Mouse (Mus musculus): ENCODE measurements around the gene Snx32. TPM values are rescaled to one million over a fixed set of nuclear protein-coding genes. Genes with fewer than 3 reads are reported as not detected.

Gene Snx32
- polyA plus RNA-seq, 1 experiment from 2014 or later: 10.1 TPM

- no peak for ATAC-seq (ENCODE audit: insufficient number of reproducible peaks, insufficient read depth, low FRiP score, low TSS enrichment, low read depth)
- Histone ChIP-seq H3K36me3 (peaks cover 67% of the 10 kb centered on the region), H3K27ac (no peak overlapping the region), H3K4me1 (replicated peaks) (peaks cover 25% of the 10 kb centered on the region), H3K4me2 (no peak overlapping the region), H3K27me3 (no peaks in the 10 kb centered on the region), H3K9me3 (0 out of 2 replicates have a peak, but pooled peaks cover 3% of the 10 kb centered on the region), H3K4me3 (replicated peaks) (no peak overlapping the region), H3K9ac (replicated peaks) (no peak overlapping the region)
- 93% methylated on average over 18 of the region's 18 CpGs for WGBS
Measured at GRCm38 (mm10) chr19:5477668-5478300, 32.6 kb downstream of the Snx32 start.

- H3K4me1 ChIP-seq (replicated peaks): peaks cover 25% of the 10 kb centered on the region
- H3K9me3 ChIP-seq: 0 out of 2 replicates have a peak, but pooled peaks cover 3% of the 10 kb centered on the region
- peaks cover 61% of the 10 kb centered on the region for H3K36me3 ChIP-seq
- ATAC-seq (ENCODE audit: insufficient number of reproducible peaks, insufficient read depth, low FRiP score, low TSS enrichment, low read depth): no peak
- H3K27ac ChIP-seq: no peak overlapping the region
- H3K4me2 ChIP-seq: no peak overlapping the region
- WGBS: 85% methylated on average over 10 of the region's 10 CpGs
- no peak overlapping the region for H3K4me3 ChIP-seq (replicated peaks)
- no peak overlapping the region for H3K9ac ChIP-seq (replicated peaks)
- no peaks in the 10 kb centered on the region for H3K27me3 ChIP-seq
Measured at GRCm38 (mm10) chr19:5477004-5477667, 33.2 kb downstream of the Snx32 start.

- Histone ChIP-seq H3K9ac (replicated peaks) (peak overlapping the region; percentile 93), H3K27me3 (no peaks in the 10 kb centered on the region), H3K4me1 (replicated peaks) (peaks cover 25% of the 10 kb centered on the region), H3K4me3 (replicated peaks) (peak overlapping the region; percentile 76), H3K4me2 (peak overlapping the region; percentile 79), H3K9me3 (0 out of 2 replicates have a peak, but pooled peaks cover 3% of the 10 kb centered on the region), H3K27ac (peak overlapping the region; percentile 94), H3K36me3 (peaks cover 41% of the 10 kb centered on the region)
- 15% methylated on average over 13 of the region's 13 CpGs for WGBS
- peak; percentile 18 for ATAC-seq (ENCODE audit: insufficient number of reproducible peaks, insufficient read depth, low FRiP score, low TSS enrichment, low read depth)
Measured at GRCm38 (mm10) chr19:5475069-5475714, 35.1 kb downstream of the Snx32 start.

- peak overlapping the region; percentile 79 for H3K4me2 ChIP-seq
- H3K9ac ChIP-seq (replicated peaks): peak overlapping the region; percentile 93
- H3K27ac ChIP-seq: peak overlapping the region; percentile 94
- ATAC-seq (ENCODE audit: insufficient number of reproducible peaks, insufficient read depth, low FRiP score, low TSS enrichment, low read depth): peak; percentile 43
- peaks cover 34% of the 10 kb centered on the region for H3K36me3 ChIP-seq
- under 1% methylated on average over 66 of the region's 68 CpGs for WGBS
- peak overlapping the region; percentile 76 for H3K4me3 ChIP-seq (replicated peaks)
- 0 out of 2 replicates have a peak, but pooled peaks cover 3% of the 10 kb centered on the region for H3K9me3 ChIP-seq
- no peaks in the 10 kb centered on the region for H3K27me3 ChIP-seq
- peaks cover 25% of the 10 kb centered on the region for H3K4me1 ChIP-seq (replicated peaks)
Measured at GRCm38 (mm10) chr19:5474281-5475068, 35.9 kb downstream of the Snx32 start.

- peak; percentile 32 for ATAC-seq (ENCODE audit: insufficient number of reproducible peaks, insufficient read depth, low FRiP score, low TSS enrichment, low read depth)
- Histone ChIP-seq H3K27me3 (no peaks in the 10 kb centered on the region), H3K4me1 (replicated peaks) (peaks cover 25% of the 10 kb centered on the region), H3K4me2 (peak within 1 kb of the TSS; percentile 79), H3K9me3 (0 out of 2 replicates have a peak, but pooled peaks cover 3% of the 10 kb centered on the region), H3K9ac (replicated peaks) (peak within 1 kb of the TSS; percentile 93), H3K36me3 (peaks cover 27% of the 10 kb centered on the region), H3K27ac (peak within 1 kb of the TSS; percentile 94), H3K4me3 (replicated peaks) (peak within 1 kb of the TSS; percentile 76)
- 1% methylated on average over 22 of the region's 22 CpGs for WGBS
Measured at GRCm38 (mm10) chr19:5473720-5474119, 36.6 kb downstream of the Snx32 start, which contains the start of gene Efemp2. TSS of gene Efemp2 (plus strand) at chr19:5473954.

- peaks cover 20% of the 10 kb centered on the region for H3K36me3 ChIP-seq
- H3K27me3 ChIP-seq: no peaks in the 10 kb centered on the region
- H3K4me1 ChIP-seq (replicated peaks): peaks cover 25% of the 10 kb centered on the region
- 0 out of 2 replicates have a peak, but pooled peaks cover 3% of the 10 kb centered on the region for H3K9me3 ChIP-seq
- 85% methylated on average over 3 of the region's 3 CpGs for WGBS
- ATAC-seq (ENCODE audit: insufficient number of reproducible peaks, insufficient read depth, low FRiP score, low TSS enrichment, low read depth): no peak
- peak overlapping the region; percentile 94; the same call in 1 of the 2 replicates for H3K27ac ChIP-seq
- H3K4me3 ChIP-seq (replicated peaks): peak overlapping the region; percentile 76; the same call in 1 of the 2 replicates
- no peak overlapping the region for H3K9ac ChIP-seq (replicated peaks)
- H3K4me2 ChIP-seq: 0 out of 2 replicates have a peak overlapping the region, but pooled peaks have one; percentile 79
Measured at GRCm38 (mm10) chr19:5472857-5473256, 37.5 kb downstream of the Snx32 start.

GRCm38 (mm10) chr19:5471846-5472245 lies 38.5 kb downstream of the Snx32 start:
- Histone ChIP-seq H3K9ac (replicated peaks) (no peak overlapping the region), H3K9me3 (0 out of 2 replicates have a peak, but pooled peaks cover 3% of the 10 kb centered on the region), H3K27ac (no peak overlapping the region), H3K4me2 (no peak overlapping the region), H3K27me3 (no peaks in the 10 kb centered on the region), H3K4me1 (replicated peaks) (peaks cover 23% of the 10 kb centered on the region), H3K36me3 (peaks cover 20% of the 10 kb centered on the region), H3K4me3 (replicated peaks) (no peak overlapping the region)
- 51% methylated on average over 5 of the region's 5 CpGs for WGBS
- no peak for ATAC-seq (ENCODE audit: insufficient number of reproducible peaks, insufficient read depth, low FRiP score, low TSS enrichment, low read depth)

GRCm38 (mm10) chr19:5468374-5468773 lies 42.0 kb downstream of the Snx32 start, which contains the start of gene Ctsw:
TSS of gene Ctsw (minus strand) at chr19:5468507.
- ATAC-seq (ENCODE audit: insufficient number of reproducible peaks, insufficient read depth, low FRiP score, low TSS enrichment, low read depth): no peak
- Histone ChIP-seq H3K4me1 (replicated peaks) (peaks cover 10% of the 10 kb centered on the region), H3K4me3 (replicated peaks) (no peak within 1 kb of the TSS), H3K36me3 (peaks cover 47% of the 10 kb centered on the region), H3K27ac (0 out of 2 replicates have a peak within 1 kb of the TSS, but pooled peaks have one; percentile 7), H3K4me2 (no peak within 1 kb of the TSS), H3K9ac (replicated peaks) (no peak within 1 kb of the TSS), H3K27me3 (no peaks in the 10 kb centered on the region), H3K9me3 (0 out of 2 replicates have a peak, but pooled peaks cover 3% of the 10 kb centered on the region)
- 57% methylated on average over 5 of the region's 5 CpGs for WGBS

GRCm38 (mm10) chr19:5466916-5467500 lies 43.3 kb downstream of the Snx32 start:
- Histone ChIP-seq H3K4me2 (no peak overlapping the region), H3K27ac (no peak overlapping the region)

GRCm38 (mm10) chr19:5465037-5465436 lies 45.3 kb downstream of the Snx32 start:
- ATAC-seq (ENCODE audit: insufficient number of reproducible peaks, insufficient read depth, low FRiP score, low TSS enrichment, low read depth): no peak
- Histone ChIP-seq H3K9ac (replicated peaks) (no peak overlapping the region), H3K4me2 (no peak overlapping the region), H3K27ac (no peak overlapping the region), H3K36me3 (peaks cover 60% of the 10 kb centered on the region), H3K4me1 (replicated peaks) (peaks cover 19% of the 10 kb centered on the region), H3K4me3 (replicated peaks) (no peak overlapping the region), H3K9me3 (no peaks in the 10 kb centered on the region), H3K27me3 (no peaks in the 10 kb centered on the region)
- 95% methylated on average over 8 of the region's 8 CpGs for WGBS

More at GRCm38 (mm10) chr19:5466916-5467500, 43.3 kb downstream of the Snx32 start:
- Histone ChIP-seq H3K9ac (replicated peaks) (no peak overlapping the region), H3K4me1 (replicated peaks) (peaks cover 10% of the 10 kb centered on the region), H3K27me3 (no peaks in the 10 kb centered on the region), H3K4me3 (replicated peaks) (no peak overlapping the region), H3K36me3 (peaks cover 60% of the 10 kb centered on the region), H3K9me3 (no peaks in the 10 kb centered on the region)
- no peak for ATAC-seq (ENCODE audit: insufficient number of reproducible peaks, insufficient read depth, low FRiP score, low TSS enrichment, low read depth)
- WGBS: 89% methylated on average over 6 of the region's 6 CpGs
